Mouse (Mus musculus) c-Kit-positive CD71-positive TER-119-negative erythroid progenitor cells, embryonic 14.5 days (primary cell): ENCODE results near the gene Ppt1.
"Not testable (repeated sequence)": the region's sequence is repeated elsewhere in the genome, so short reads cannot be mapped to it uniquely, and the experiment has no call there.

Experiments
- DNase-seq: peaks from one replicate; pipeline ENCODE4 v3.0.0-alpha.2; 2013; ENCODE audit warnings: low read depth

The Ppt1 gene

DNA sequence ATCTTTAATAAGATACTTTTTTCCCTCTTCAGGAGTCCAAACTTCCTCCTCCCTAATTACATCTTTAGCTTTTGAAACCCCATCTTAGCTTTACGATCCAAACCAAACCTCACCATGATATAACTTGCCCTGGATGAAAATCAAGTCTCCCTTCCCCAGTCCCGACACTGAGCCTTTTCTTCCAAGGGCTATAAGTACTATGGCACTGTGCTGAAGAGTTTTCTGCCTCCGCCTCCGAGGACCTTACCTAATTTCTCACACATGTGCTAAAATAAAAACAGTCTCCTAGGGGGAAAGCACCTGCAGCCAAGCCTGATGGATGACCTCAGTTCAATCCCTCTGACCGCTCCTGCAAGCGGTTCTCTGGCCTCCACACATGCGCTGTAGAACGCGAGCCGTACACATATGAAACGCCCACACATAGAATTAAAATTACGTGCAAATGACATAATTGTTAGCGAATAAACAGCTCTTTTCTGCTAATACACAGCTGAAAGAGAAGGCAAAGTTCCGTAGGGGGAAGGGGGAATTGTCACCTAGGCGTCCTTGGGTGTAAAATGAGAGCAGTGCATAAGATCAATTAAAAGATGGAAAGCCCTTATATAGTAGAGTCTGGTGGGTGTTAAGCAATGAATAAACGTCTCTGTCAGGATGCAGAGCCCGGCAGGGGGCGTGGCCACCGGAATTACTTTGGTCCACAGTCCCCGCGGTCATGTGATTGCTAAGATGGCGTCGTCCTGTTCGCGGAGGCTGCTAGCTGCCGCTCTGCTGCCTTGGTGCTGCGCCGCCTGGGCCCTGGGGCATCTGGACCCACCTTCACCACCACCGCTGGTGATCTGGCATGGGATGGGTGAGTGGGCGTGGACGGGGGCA lies at the start of gene Ppt1:
TSS of gene Ppt1 (plus strand) at position 713 of the 873 bp plus-strand sequence.
- DNase-seq = peak; percentile 91

DNA sequence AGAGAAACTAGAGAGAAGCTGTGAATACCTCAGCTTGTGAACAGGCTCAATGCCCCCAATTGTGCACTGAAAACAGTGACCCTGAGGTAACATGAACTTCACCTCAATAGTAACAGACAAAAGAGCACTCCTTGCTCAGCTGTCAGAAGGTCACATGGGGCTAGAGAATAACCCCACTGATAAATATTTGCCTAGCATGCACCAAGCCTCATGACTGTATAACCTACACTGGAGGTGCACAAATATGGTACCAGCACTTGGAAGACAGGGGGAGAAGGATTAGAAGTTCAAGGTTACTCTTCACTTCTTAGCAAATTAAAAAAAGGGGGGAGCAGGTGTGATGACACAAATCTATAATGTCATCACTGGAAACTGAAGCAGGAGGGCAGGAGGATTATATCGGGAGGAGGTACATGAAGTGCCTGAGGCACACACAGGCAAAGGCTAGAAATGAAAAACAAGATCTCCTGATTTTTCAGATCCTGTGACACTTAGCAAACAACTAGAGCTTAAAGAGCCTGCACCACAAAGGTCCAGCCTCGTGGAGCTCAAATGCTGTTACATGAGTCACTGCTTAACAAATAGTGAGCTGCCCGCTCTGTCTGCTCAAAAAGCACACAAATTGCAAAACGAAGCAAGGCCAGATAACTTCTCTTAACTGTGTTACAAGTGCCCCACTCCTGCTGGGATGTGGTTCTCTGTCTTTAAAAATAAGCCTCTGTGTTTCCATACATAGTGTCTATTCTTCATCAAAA lies 46.5 kb upstream of the Ppt1 start:
- no peak for DNase-seq

DNA sequence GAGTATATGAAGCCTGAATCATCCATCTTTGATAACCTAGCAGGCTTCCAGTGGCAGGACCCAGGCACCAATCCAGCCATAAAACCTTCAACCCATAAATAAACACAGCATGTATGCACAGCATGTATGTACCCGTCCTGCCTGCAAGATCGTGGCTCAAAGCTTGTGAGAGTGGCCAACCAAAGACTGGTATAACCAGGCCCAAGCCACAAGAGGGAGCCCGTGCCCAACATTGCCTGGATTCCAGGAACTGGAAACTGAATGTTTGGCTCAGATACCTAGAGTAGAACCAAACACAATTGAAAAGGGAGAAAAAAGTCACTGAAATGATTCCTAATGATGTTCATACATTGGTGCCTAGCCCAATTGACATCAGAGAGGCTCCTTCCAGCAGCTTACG lies 27.9 kb upstream of the Ppt1 start:
- peak; percentile 61 for DNase-seq

DNA sequence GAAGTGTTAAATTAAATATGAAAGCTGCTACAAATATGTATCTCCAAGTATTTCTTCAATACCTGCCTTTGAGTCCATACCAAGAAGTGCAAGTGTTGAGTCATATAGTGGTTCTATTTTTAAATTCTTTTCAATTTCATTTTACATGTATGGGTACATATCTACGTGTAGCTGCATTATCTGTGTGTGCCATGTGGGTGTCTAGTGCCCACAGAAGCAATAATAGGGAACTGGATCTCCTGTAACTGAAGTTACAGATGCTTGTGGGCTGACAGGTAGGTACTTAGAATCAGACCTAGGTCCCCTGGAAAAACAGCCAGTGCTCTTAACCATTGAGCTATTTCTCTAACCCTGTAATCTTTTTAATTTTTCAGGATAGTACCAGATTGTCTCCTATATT lies 24.9 kb upstream of the Ppt1 start:
- DNase-seq = no peak

DNA sequence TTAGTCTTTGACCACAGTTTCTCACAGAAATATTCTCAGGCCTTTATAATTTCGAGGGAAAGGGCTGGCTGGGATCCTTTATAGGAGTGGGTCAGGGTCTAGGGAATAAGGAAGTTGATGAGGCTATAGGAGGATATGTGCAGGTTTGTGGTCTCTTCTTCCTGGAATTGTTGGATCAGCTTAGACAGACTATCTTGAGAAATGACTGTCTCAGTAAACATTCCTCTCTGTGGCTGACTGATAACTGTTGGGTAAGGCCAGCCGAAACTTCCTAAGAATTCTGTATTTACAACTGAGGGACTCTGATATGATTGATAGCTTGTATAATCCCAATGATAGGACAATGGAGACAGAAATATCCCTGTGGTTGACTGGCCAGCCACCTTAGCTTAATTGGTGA lies 24.2 kb upstream of the Ppt1 start:
- DNase-seq = no peak

DNA sequence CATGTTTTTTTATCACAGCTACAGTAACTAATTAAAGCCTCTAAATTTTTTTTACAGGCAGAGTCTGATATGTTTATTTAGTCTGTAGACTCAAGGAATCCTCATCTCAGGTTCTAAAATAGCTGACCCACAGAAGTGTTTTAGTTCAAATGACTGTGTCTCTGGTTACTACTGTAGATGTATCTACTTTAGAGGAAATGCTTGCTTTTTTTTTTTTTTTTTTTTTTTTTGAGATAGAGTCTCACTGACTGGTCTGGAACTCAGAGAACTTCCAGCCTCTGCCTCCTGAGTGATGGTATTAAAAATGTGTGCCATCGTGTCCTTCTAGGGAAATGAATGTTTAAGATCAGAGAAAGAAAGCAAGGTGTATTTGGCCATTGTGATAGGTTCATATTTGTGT lies 19.8 kb upstream of the Ppt1 start:
- DNase-seq = no peak

DNA sequence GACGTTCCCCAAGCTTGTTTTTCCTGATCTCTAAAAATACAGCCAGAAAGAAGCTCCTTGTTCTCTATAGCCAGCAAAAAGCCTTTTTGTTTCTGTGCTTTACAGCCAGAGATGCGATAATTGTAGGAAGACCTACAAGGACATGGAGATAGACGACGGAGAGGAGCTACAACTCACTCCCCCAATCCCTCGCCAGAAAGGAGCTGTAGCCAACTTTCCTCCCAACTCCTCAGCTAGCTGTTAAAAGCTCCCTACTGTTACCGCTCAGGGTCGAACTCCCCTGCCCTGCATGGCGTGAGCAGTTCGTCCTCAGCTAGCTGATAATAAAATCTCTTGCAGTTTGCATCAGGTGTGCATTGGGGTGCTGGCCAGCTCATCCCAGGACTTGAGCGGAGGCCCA lies 15.1 kb upstream of the Ppt1 start:
- not testable (repeated sequence) for DNase-seq

DNA sequence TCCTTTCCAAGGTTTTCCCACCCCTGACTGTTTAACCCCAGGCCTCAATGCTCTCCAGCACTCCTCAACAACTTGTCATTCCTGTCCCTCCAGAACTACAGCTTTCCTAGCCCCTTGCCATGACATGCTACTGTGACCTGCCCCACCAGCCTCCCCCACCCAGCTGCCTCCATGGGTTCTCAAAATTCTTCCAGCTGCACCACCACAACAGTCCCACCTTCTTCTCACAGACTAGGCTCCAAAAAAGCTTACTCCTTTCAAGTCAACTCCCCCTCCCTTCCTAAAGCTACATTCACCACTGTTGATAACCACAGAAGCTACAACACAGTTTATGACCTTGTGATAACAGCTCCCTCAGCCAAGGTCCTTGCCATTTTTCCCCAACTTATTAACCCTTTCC lies 8.4 kb upstream of the Ppt1 start:
- no peak for DNase-seq

DNA sequence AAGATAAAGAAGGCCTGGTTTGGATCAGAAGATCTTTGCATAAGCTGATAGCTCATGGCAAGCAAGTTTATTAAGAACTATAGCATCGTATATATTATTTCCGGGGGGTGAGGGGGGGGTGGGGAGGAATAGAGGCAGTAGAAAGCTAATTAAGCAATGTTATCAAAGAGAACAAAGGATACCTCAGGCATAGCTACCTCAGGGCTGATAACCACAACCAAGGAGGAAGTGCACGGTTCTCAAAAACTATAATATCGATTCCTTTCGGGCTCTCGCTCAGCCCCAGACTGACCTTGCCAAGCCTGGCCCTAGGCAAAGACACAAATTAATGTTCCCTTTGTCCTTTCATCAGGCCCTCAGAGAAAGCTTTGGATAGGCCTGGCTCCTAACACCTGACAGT lies 6.7 kb upstream of the Ppt1 start:
- DNase-seq = no peak

DNA sequence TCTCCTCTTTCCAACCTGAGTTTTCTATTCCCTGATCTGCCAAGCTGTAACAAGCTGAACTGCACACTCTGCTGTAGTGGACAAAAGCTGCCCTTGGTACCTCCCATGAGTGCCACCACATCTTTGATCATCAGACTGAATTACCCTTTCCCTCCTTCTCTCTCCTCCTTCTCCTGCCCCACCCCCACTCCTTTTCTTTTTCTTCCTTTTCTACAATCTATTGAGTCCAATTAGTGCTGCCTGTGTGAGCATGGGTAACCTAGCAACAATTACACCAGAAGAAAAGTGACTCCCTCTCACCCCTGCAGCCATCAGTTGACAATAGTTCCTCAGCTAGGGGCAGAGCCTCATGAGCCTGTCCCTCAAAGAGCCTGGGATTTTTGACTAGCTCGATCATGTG lies 4.2 kb upstream of the Ppt1 start:
- DNase-seq = no peak

DNA sequence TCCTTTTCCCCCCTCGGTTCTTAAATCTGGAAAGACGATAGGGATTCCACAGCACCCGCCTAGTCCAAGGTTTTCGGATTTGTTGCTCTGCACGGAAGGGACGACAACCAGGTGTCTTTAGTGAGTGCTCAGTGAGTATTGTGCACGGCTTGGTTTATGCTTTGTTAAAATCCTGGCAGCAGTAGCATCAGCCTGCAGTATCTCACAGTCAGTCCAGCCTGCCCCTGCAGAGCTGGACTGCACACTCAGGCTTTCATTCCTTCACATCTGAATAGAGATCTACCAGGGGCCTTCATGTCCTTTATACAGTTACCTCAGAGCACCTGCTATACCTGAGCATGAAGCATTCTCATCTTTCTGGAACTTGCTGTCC lies 347 bp downstream of the Ppt1 start:
- no peak for DNase-seq

DNA sequence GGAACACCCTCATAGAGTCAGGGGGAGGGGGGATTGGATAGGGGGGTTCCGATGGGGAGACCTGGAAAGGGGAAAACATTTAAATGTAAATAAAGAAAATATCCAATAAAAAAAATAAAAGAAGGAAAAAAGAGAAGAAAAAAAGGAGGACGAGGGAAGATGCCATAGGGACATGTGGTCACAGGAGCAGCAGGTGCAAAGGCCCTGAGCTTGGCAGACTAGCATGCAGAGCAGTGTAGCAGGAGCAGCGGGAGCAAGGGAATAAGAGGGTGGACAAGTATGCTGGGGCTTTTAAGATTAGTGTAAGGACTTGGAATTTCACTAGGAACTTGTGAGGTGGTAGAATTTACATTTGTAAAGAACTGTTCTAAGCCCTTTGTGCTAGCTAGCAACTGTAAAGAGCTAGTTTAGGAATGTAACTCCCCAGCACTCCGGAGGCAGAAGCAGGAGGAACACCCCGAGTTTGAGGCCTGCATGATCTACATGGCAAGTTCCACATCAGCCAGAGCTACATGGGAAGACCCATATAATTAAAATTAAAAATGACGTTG lies 1.2 kb downstream of the Ppt1 start:
- DNase-seq = no peak

DNA sequence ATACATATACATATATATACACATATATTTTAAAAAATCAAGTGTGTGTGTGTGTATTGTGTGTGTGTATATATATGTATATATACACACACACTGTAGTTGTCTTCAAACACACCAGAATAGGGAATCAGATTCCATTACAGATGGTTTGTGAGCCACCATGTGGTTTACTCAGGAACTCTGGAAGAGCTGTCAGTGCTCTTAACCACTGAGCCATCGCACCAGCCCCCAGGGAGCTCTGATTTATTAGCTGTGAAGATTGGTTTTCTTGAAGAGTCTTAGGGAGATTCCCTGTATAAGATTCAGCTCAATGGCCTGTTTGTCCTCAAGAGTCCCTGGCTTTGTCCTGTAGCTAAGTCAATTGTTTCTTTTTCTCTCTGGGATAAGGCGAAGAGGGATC lies 2.0 kb downstream of the Ppt1 start:
- no peak for DNase-seq

DNA sequence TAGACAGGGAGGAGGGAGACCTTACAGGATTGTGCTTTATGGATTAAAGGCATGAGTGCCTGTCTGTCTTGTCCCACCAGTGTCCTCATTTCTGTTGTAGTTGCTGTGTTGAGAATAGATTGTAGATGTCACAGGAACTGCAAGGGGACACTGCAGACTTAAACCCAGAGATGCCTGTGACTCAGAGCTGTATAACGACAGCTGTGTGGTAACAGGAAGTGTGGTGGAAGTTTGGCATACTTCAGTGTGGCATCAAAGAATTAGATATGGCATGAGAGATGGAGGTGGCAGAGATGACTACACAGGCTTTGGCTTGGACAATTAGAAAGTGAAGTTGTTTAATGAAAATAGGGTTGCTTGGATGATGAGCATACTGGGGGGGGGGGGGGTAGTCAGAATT lies 2.4 kb downstream of the Ppt1 start:
- no peak for DNase-seq

DNA sequence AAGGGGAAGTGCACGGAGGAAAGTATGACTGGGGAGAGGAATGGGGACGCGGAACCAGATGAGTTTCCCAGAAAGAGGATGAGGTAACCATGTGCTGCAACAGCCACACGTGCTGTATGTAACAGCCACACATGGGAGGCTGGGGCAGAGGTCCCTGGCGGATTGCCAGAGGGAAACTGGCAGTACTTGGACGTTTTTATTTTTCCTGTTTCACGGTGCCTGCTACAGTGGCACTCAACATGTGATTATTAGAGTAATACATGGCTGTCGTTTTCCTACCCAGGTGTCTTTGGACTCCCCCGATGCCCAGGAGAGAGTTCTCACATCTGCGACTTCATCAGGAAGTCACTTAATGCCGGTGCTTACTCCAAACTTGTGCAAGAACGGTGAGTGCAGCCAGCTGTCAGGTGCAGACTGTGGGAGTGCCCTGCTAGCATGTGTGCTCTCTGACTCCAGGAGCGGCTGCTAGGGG lies 12.1 kb downstream of the Ppt1 start:
- DNase-seq = no peak

DNA sequence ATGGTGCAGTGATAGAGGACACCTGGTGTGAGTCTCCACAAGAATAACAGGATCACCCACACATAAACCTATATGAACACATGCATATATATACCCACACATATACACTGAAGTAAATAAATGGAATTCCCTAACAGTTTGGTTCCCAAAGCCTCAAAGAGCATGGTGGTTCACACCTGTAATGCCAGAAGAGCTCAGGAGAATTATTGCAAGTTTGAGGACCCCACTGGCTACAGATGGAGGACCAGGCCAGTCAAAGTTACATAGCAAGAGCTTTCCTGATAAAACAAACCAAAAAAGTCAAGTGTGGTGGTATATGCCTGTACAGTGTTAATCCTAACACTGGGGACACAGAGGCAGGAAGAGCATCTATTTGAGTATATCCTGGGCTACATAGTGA lies 15.5 kb downstream of the Ppt1 start:
- no peak for DNase-seq

DNA sequence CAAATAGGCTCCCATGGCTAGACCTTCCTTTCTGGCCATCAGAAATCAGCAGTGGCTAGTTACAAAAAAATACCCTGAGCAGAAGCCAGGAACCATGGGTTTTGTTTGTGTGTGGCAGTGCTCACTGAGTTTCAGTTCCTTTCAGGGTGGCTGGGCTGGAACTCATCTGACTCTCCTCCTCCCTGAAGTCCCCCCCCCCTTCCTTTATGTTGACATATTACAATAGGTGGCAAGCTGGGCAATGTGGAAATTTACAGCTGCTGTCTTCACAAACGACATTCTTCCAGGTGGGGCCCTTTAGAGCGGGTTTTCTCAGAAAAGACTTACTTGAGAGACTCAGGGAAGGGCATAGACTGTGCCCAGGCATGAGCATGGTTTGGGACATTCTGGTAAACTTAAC lies 17.6 kb downstream of the Ppt1 start:
- no peak for DNase-seq

DNA sequence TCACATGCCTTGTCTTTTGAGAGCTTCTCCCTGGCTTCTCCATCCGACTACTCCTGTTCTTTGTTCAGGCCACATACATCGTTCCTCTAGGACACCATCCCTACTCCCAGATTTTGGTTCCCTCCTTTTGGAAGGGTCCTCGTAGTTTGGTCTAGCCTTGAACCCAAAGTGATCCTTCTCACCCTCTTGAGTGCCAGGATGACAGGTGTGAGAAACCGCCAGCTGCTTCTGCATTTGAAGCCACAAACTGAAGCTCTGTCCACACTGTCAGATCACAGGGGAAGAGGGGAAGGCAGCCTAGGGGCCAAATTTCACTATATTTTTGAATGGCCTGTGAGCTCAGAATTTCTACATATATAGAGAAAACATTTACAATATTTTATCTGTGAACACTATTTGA lies 18.7 kb downstream of the Ppt1 start:
- no peak for DNase-seq

DNA sequence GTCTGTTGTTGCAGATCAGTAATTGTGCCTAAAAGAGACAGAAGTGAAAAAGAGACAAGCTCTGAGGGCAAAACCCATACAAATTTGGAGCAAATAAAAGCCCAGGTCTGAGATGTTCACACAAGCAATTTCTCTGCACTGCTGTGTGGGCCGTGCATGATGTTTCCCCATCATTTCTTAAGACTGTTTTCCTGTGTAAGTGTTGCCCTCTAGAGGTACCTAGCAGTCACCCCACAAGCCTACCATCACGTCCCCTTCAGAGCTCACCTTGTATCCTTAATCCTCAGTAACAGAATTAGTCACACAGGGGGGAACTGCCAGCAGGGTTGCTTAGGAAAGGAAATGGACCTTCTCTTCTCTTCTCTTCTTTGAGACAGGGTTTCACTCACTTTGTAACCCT lies 21.9 kb downstream of the Ppt1 start:
- DNase-seq = no peak

DNA sequence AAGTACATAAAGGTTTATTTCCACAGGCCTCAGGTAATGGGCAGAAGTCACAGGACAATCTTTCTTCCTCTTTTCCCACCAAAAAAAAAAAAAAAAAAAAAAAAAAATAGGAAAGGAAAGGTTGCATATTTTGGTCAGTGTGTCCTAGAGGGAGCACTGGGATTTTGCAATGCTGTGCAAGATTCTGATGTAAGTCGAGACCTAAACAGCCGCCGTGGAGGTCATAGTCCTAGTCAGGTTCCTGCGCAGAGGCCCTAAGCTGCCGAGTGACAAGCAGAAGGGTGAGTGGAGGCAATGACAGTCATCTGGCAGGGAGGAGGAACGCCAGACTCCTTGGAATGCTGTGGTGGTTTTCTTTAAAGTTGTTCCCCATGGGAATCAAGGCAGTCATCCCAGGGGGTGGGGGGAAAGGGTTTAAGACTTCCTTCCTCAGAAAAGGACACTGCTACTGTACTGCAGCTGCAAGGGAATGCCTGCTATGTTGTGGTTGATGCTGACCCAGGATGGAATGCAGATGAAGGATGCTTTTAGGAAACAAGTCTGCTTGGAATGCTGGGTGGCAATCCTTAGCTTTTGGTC lies 23.1 kb downstream of the Ppt1 start:
- no peak for DNase-seq

DNA sequence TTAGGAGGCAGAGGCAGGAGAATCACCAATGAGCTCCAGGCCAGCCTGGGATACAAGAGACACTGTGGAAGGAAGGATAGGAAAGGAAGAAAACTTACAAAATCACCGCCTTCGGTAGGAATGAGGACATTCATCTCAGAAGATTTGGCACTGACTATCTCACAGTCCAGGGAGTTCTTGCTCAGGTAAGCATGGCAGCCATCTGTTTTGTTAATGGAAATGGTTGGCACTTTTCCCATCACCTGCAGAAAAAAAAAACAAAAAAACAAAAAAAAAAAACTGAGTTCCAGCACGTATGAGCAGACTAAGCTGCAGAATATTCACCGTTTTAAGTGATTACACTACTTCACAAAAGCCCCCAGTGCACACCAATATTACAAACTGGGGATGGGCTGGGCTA lies 25.8 kb downstream of the Ppt1 start:
- no peak for DNase-seq

DNA sequence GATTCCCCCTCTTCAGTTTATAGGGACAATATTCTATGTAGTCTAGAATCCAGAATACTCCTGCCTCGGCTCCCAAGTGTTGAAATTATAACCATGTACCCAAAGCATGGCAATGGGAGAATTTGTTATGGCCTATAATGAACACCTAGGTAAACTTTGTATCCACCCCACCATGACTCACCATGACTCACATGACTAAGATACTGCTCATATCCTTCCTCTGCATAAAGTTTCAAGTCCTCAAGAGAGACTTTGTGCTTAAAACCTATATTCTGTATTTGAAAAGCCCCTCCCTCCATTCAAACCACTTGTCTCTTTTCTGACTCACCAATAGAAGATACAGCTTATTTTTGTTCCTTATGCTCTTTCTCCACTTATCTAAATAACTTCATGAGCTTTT lies 32.0 kb downstream of the Ppt1 start:
- DNase-seq = no peak

DNA sequence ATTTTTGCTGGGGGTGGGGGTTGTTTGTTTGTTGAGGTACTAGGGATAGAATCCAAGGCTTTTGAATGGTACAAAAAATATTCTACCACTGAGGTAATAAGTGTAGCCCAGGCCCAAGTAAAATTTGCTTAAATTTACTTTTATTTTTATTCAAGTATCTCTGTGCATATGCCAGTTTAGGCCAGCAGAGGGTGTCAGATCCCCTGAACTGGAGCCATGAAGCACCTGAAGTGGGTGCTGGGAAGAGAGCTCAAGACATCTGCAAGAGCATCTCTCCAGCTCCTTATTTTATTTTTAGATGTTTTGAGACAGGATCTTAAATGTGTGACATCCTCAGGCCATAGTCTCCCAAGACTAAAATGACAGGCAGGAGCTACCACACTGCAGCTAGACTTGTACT lies 34.0 kb downstream of the Ppt1 start:
- peak; percentile 33 for DNase-seq
